Mouse (Mus musculus): Measurements from ENCODE around the gene Emsy.

DNA sequence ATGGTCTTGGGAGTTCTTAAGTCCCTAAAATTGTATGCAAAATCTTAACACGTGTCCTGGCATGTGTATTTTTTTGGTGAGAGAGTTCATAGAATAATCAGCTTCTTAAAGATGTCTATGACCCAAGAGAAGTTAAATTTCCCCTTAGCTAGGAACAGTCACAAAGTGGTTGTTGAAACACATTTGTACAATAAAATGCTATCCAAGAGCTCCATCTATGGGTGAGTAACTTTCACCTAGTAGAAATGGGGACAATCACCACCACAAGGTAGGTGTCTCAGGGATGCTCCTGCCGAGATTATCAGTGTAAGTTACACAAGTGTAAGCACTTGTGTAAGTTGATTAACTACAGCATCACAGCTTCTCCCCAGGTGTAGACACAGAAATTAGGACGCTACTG lies 67.6 kb downstream of the Emsy start:
- TF ChIP-seq CTCF (conservative IDR thresholded peaks at IDR 0.05; ENCODE audit: insufficient read depth, insufficient read length, low read depth, low read length) (0 out of 2 replicates have a peak, but pooled peaks have one; percentile 10), POLR2A (IDR thresholded peaks at IDR 0.05; ENCODE audit: low read depth, low read length) (no peak)

Data from kidney, adult 2 months (tissue).